Mouse (Mus musculus) brain, embryonic 14.5 days (tissue): ENCODE measurements around the gene Sapcd1. TPM values are rescaled to one million over a fixed set of nuclear protein-coding genes. Genes with fewer than 3 reads are reported as not detected.

Experiments used
- DNase-seq: peaks from one replicate; pipeline ENCODE4 v3.0.0-alpha.2; 2011; ENCODE audit warnings: low read depth
- CTCF ChIP-seq: fragments of 200-500 bp; IDR thresholded peaks from 2 replicates; pipeline ENCODE4 v1.5.1; 2012; ENCODE audit warnings: inconsistent platforms, mild to moderate bottlenecking, moderate library complexity, borderline replicate concordance; ENCODE audit not compliant: insufficient read depth, insufficient read length; ENCODE audit errors: extremely low read depth
- POLR2A ChIP-seq: fragments of 200-500 bp; IDR thresholded peaks from 2 replicates; pipeline ENCODE4 v1.6.1; 2012; ENCODE audit warnings: mild to moderate bottlenecking, inconsistent platforms, borderline replicate concordance; ENCODE audit not compliant: poor library complexity, insufficient read depth, insufficient read length, severe bottlenecking; ENCODE audit errors: extremely low read depth
- polyA plus RNA-seq: library from polyadenylated mRNA; depleted of rRNA; stranded (reverse); fragments of >200 nt; gene quantifications from 2 replicates; pipeline ENCODE4 v1.2.3, GENCODE M21; 2012

Sapcd1 gene
- polyA plus RNA-seq, 1 experiment, result 4.0 TPM

DNA sequence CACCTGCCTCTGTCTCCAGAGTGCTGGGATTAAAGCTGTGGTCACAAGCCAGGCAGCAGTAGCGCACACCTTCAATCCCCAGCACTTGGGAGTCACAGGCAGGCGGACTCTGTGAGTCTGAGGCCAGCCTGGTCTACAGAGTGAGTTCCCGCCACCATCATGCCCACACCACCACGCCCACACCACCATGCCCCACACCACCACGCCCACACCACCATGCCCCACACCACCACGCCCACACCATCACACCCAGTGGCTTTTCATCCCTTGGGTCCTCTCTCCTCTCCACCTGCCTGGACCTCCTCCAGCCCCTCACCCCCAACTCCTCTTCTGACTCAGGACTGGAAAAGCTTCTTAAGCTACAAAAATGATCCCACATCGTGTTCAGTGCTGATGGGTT lies 4.1 kb upstream of the Sapcd1 start:
- no peak for DNase-seq
- TF ChIP-seq CTCF (no peak), POLR2A (no peak)

GRCm38 (mm10) chr17:35031272-35031671 lies 3.5 kb upstream of the Sapcd1 start:
- DNase-seq, result no peak
- TF ChIP-seq CTCF (no peak), POLR2A (no peak)

DNA sequence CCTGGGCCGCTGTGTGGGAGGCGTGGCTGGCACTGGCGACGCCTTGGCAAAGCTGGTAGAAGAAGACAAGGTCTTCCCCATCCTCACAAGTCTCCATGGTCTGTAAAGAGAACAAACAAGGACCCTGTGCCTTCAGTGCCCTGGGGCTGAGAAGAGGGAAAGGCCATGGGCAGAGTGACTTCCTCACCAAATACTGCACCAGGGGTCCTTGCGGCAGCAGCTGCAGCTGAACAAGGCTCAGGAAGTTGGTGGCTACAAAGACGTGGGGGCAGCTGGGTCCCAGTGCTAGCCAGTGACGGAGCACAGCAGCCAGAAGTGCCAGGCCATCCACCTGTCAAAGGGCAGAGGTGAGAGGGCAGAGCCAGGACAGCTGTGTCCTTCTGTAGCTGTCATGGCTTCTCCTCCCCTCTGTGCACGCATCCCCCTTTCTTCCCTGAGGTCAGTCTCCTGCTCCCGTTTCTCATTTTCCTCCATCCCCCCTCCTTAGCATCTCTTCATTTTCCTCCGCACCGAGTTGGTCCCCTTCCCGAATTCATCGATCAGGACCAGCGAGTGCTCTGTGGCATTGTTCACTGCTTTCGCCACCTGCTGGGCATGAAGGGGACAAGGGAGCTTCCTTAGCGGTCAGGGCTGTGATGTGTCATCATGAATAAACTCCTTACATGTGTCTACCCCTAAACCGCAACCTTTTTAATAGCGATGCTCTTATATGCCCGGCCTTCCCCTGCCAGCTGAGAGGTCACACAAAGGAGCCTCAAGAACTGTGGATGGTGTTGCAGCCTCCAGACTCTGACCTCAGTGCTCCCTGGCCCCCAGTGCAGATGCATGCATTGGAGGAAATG lies 2.1 kb upstream of the Sapcd1 start:
- peak; percentile 45 for DNase-seq
- TF ChIP-seq POLR2A (no peak), CTCF (peak; percentile 58; the same call in 1 of the 2 replicates)

GRCm38 (mm10) chr17:35028315-35028714 lies 499 bp upstream of the Sapcd1 start:
- TF ChIP-seq CTCF, result no peak

GRCm38 (mm10) chr17:35026206-35026605 lies 1.6 kb downstream of the Sapcd1 start:
- TF ChIP-seq POLR2A, result no peak
- TF ChIP-seq CTCF, result no peak
- DNase-seq, result no peak

More at GRCm38 (mm10) chr17:35028315-35028714, 499 bp upstream of the Sapcd1 start:
- DNase-seq, result peak; percentile 24

- TF ChIP-seq POLR2A, result no peak
- TF ChIP-seq CTCF, result no peak
- DNase-seq, result no peak
Measured at GRCm38 (mm10) chr17:35024691-35025488, 2.9 kb downstream of the Sapcd1 start.

DNA sequence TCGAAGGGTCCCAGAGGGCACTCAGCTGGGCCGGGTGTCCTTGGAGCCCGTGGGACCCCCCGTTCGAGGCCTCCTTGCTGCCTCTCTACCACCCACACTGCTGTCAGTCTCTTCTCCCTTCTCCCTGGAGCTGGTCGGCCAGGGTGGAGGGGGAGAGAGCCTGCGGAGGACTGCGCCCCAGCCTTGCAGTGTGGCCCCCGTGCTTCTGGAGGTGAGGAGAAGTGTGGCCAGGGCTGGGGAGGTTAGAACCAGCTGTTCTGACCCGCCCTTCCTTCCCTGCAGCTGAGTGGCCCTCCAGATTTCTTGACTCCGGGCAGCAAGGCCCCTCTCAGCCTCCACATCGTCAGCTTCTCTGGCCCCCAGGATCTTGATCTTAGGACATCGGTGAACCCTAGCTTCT lies 3.6 kb downstream of the Sapcd1 start:
- no peak for DNase-seq
- no peak for TF ChIP-seq POLR2A
- TF ChIP-seq CTCF, result no peak

DNA sequence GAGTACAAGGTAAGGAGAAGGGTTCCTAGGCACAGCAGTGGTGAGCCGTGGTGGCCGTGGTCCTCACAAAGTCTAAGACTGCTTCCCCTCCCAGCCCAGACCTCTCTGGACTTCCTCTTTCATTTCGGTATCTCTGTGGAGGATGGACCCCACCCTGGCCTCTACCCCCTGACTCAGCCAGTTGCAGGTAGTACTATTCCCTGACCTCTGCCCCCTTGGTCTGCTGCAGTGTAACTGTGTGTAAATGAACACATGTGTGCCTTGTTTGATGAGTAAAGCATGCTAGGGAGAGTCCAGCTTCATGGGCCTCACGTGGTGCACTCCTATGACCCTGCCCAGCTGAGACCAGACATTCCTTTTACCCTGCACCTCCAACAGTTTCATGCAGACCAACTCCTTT lies 4.1 kb downstream of the Sapcd1 start:
- no peak for DNase-seq
- TF ChIP-seq POLR2A (no peak), CTCF (no peak)

DNA sequence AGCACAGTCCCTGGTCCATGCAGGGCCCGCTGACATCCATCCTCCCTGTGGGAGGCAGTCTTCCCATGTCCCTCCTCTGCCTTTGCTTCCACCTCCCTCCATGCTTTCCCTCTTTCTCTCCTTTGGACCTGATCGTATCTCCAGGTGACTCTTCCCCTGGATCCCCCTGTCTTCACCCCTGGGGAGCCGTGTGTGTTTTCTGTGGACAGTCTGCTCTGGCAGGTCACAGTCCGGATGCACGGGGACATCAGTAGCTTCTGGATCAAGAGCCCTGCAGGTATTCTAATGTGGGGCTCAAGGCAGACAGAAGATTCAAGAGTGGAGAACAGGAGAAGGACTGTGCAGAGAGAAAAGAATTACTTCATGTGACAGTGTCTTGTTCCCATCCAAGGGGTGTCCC lies 4.6 kb downstream of the Sapcd1 start:
- TF ChIP-seq POLR2A (no peak), CTCF (no peak)
- no peak for DNase-seq

- DNase-seq, result no peak
- TF ChIP-seq CTCF (no peak), POLR2A (no peak)
Measured at GRCm38 (mm10) chr17:35022541-35023060, 5.2 kb downstream of the Sapcd1 start.

GRCm38 (mm10) chr17:35021842-35022477 lies 5.9 kb downstream of the Sapcd1 start:
- TF ChIP-seq CTCF (no peak), POLR2A (no peak)
- DNase-seq, result no peak
